Comparison of ENCODE assay signal across 8 mouse cellular contexts in the genomic region with DNA sequence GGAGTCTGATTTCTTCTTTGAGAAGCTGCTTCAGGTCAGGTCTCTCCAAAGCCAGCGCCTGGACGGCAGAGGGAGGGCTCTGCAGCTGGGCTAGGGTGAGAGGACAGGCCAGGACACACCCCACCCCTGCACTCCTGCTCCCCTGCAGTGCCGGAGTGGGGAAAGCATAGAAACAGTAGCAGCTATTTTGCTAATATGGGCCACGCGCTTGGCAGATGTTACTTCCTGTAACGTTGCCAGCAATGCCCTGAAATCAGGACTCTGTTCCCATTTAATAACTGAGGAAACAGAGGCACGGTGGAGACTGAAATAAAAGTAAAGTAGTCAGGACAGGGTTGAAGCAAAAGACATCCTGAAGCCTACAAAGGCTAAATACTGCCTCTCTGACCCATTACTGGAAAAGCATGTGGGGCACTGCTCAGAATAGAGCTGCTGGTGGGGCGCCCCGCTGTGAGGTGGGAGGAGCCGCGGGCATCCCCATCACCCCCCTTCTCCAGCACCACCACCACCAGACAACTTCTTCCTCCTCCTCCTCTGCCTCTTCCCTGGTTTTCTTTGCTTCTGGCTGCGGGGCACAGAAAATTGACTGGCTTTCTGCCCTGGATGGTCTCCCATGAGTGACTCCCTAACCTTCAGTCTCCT.
DNase-seq lines count a peak whose midpoint lies in the region; ATAC-seq and TF ChIP-seq lines count a peak whose summit lies in the region.

No protein-coding gene starts in this region.

- no peaks in the 10 kb centered on the region for H3K27me3 ChIP-seq in kidney, adult 2 months (replicated peaks; ENCODE audit: control insufficient read depth, insufficient read depth, low read length)
- H3K27me3 ChIP-seq in hindbrain, embryonic 13.5 days: peaks cover 22% of the 10 kb centered on the region
- H3K27me3 ChIP-seq in midbrain, embryonic 12.5 days: peaks cover 24% of the 10 kb centered on the region

- no peak overlapping the region for H3K27ac ChIP-seq in kidney, adult 2 months (ENCODE audit: insufficient read depth, low read depth, low read length)
- H3K27ac ChIP-seq in hindbrain, embryonic 13.5 days: no peak overlapping the region
- H3K27ac ChIP-seq in midbrain, embryonic 12.5 days (replicated peaks): no peak overlapping the region

- H3K4me2 ChIP-seq in hindbrain, embryonic 13.5 days: peak overlapping the region; percentile 38
- H3K4me2 ChIP-seq in midbrain, embryonic 12.5 days (replicated peaks): peak overlapping the region; percentile 37

- H3K4me3 ChIP-seq in kidney, adult 2 months (ENCODE audit: insufficient read depth, low read depth, low read length): no peak overlapping the region
- no peak overlapping the region for H3K4me3 ChIP-seq in hindbrain, embryonic 13.5 days
- no peak overlapping the region for H3K4me3 ChIP-seq in midbrain, embryonic 12.5 days

- ATAC-seq in hindbrain, embryonic 13.5 days (ENCODE audit: low FRiP score): peak; percentile 49; the same call in 1 of the 2 replicates
- ATAC-seq in midbrain, embryonic 12.5 days (ENCODE audit: low FRiP score, low read depth): peak; percentile 62
- ATAC-seq in megakaryocyte, adult 5-6 weeks (ENCODE audit: poor library complexity, severe bottlenecking): no peak

- no peak for TF ChIP-seq CTCF in kidney, adult 2 months (conservative IDR thresholded peaks at IDR 0.05; ENCODE audit: insufficient read depth, insufficient read length, low read depth, low read length)

- WGBS in kidney, adult 2 months: 5% methylated on average over 12 of the region's 12 CpGs
- WGBS in hindbrain, embryonic 13.5 days: 4% methylated on average over 12 of the region's 12 CpGs
- WGBS in midbrain, embryonic 12.5 days: 8% methylated on average over 12 of the region's 12 CpGs

- H3K9ac ChIP-seq in hindbrain, embryonic 13.5 days: no peak overlapping the region
- H3K9ac ChIP-seq in midbrain, embryonic 12.5 days (replicated peaks): no peak overlapping the region

- H3K36me3 ChIP-seq in kidney, adult 2 months (ENCODE audit: control insufficient read depth, insufficient read depth, low read length): no peaks in the 10 kb centered on the region
- H3K36me3 ChIP-seq in hindbrain, embryonic 13.5 days: no peaks in the 10 kb centered on the region
- no peaks in the 10 kb centered on the region for H3K36me3 ChIP-seq in midbrain, embryonic 12.5 days

- DNase-seq in kidney, adult 2 months: peak; percentile 11
- no peak for DNase-seq in kidney, adult 11 months
- peak; percentile 32 for DNase-seq in Muller cell, postnatal 12 days (ENCODE audit: inconsistent ontology term)
- peak; percentile 41 for DNase-seq in embryo, embryonic 11 days
- DNase-seq in thymus, postnatal 36 days: peak; percentile 40 to 49

- no peaks in the 10 kb centered on the region for H3K4me1 ChIP-seq in kidney, adult 2 months (ENCODE audit: control insufficient read depth, insufficient read depth, low read length)
- peaks cover 23% of the 10 kb centered on the region for H3K4me1 ChIP-seq in hindbrain, embryonic 13.5 days (replicated peaks)
- H3K4me1 ChIP-seq in midbrain, embryonic 12.5 days: peaks cover 18% of the 10 kb centered on the region

- TF ChIP-seq POLR2A in kidney, adult 2 months (IDR thresholded peaks at IDR 0.05; ENCODE audit: low read depth, low read length): no peak

- no peaks in the 10 kb centered on the region for H3K9me3 ChIP-seq in hindbrain, embryonic 13.5 days
- no peaks in the 10 kb centered on the region for H3K9me3 ChIP-seq in midbrain, embryonic 12.5 days
